Mouse (Mus musculus) limb, embryonic 12.5 days (tissue): ENCODE results near the gene Btk. TPM values are rescaled to one million over a fixed set of nuclear protein-coding genes. Genes with fewer than 3 reads are reported as not detected.
"Not testable (repeated sequence)": the region's sequence is repeated elsewhere in the genome, so short reads cannot be mapped to it uniquely, and the experiment has no call there.

Experiments used
- ATAC-seq: fragments of 200-750 bp; cut with Nextera tagmentation; 2 replicates; pipeline ENCODE4 v1.8.0; 2017; ENCODE audit warnings: low read depth, moderate TSS enrichment; ENCODE audit not compliant: insufficient number of reproducible peaks, insufficient read depth, low FRiP score, low TSS enrichment
- H3K27ac ChIP-seq: fragments of 300-500 bp; sonication (generic); 2 replicates; pipeline ENCODE4 v1.5.1; 2016; ENCODE audit warnings: mild to moderate bottlenecking, moderate library complexity
- H3K27me3 ChIP-seq: fragments of 300-500 bp; sonication (generic); 2 replicates; pipeline ENCODE4 v1.6.1; 2016; ENCODE audit warnings: mild to moderate bottlenecking, moderate library complexity
- H3K36me3 ChIP-seq: fragments of 300-500 bp; sonication (generic); 2 replicates; pipeline ENCODE4 v1.6.1; 2016; ENCODE audit warnings: mild to moderate bottlenecking, moderate library complexity
- H3K4me1 ChIP-seq: fragments of 300-500 bp; sonication (generic); replicated peaks from 2 replicates; pipeline ENCODE4 v1.6.1; 2016
- H3K4me2 ChIP-seq: fragments of 300-500 bp; sonication (generic); 2 replicates; pipeline ENCODE4 v1.6.1; 2016; ENCODE audit warnings: mild to moderate bottlenecking, moderate library complexity
- H3K4me3 ChIP-seq: fragments of 300-500 bp; sonication (generic); replicated peaks from 2 replicates; pipeline ENCODE4 v1.5.1; 2016; ENCODE audit warnings: mild to moderate bottlenecking
- H3K9ac ChIP-seq: fragments of 300-500 bp; sonication (generic); replicated peaks from 2 replicates; pipeline ENCODE4 v1.6.1; 2016; ENCODE audit warnings: mild to moderate bottlenecking, moderate library complexity
- H3K9me3 ChIP-seq: fragments of 300-500 bp; sonication (generic); 2 replicates; pipeline ENCODE4 v1.6.1; 2016; ENCODE audit warnings: mild to moderate bottlenecking, moderate library complexity
- WGBS: fragments of 180-500 bp; shearing (Covaris S2); methylation state at CpG from one replicate; pipeline ENCODE4 v1.1.7; 2016; 5-methylcytosine and 5-hydroxymethylcytosine counted together
- polyA plus RNA-seq: library from polyadenylated mRNA; unstranded; fragments of >200 nt; fragmentation: Nextera tagmentation; extraction: Ambion mirVana; gene quantifications from 2 replicates; pipeline ENCODE4 v1.2.1, GENCODE M21; 2016

The Btk gene
- polyA plus RNA-seq, 1 experiment from 2014 or later: 0.99 TPM

GRCm38 (mm10) chrX:134577896-134578295 is 5.5 kb downstream of the Btk start:
- peaks cover 4% of the 10 kb centered on the region; the same call in 1 of the 2 replicates for H3K27me3 ChIP-seq
- H3K4me3 ChIP-seq: no peak overlapping the region
- H3K9me3 ChIP-seq: no peaks in the 10 kb centered on the region
- no peak overlapping the region for H3K27ac ChIP-seq
- H3K4me1 ChIP-seq: no peaks in the 10 kb centered on the region
- H3K36me3 ChIP-seq: no peaks in the 10 kb centered on the region
- no peak overlapping the region for H3K9ac ChIP-seq
- no peak overlapping the region for H3K4me2 ChIP-seq
- WGBS: 88% methylated on average over 4 of the region's 4 CpGs
- ATAC-seq: no peak

GRCm38 (mm10) chrX:134566536-134567222 is 16.7 kb downstream of the Btk start:
- Histone ChIP-seq H3K27ac (no peak overlapping the region), H3K36me3 (no peaks in the 10 kb centered on the region), H3K9me3 (no peaks in the 10 kb centered on the region), H3K4me3 (no peak overlapping the region), H3K4me1 (no peaks in the 10 kb centered on the region), H3K9ac (no peak overlapping the region), H3K27me3 (no peaks in the 10 kb centered on the region; the same call in 1 of the 2 replicates), H3K4me2 (no peak overlapping the region)
- WGBS: 83% methylated on average over 8 of the region's 8 CpGs
- no peak for ATAC-seq

GRCm38 (mm10) chrX:134564326-134564725 is 19.0 kb downstream of the Btk start:
- H3K4me1 ChIP-seq: no peaks in the 10 kb centered on the region
- 94% methylated on average over 4 of the region's 4 CpGs for WGBS
- H3K27ac ChIP-seq: no peak overlapping the region
- H3K36me3 ChIP-seq: no peaks in the 10 kb centered on the region
- H3K4me3 ChIP-seq: no peak overlapping the region
- no peak overlapping the region for H3K4me2 ChIP-seq
- no peaks in the 10 kb centered on the region for H3K9me3 ChIP-seq
- no peaks in the 10 kb centered on the region for H3K27me3 ChIP-seq
- ATAC-seq: no peak
- H3K9ac ChIP-seq: no peak overlapping the region

GRCm38 (mm10) chrX:134554425-134554824 is 28.9 kb downstream of the Btk start:
- H3K27ac ChIP-seq: no peak overlapping the region
- no peak for ATAC-seq
- H3K36me3 ChIP-seq: no peaks in the 10 kb centered on the region

GRCm38 (mm10) chrX:134553326-134553725 is 30.0 kb downstream of the Btk start:
- H3K27ac ChIP-seq: no peak overlapping the region
- H3K27me3 ChIP-seq: no peaks in the 10 kb centered on the region; the same call in 1 of the 2 replicates
- 85% methylated on average over 4 of the region's 4 CpGs for WGBS
- H3K4me2 ChIP-seq: no peak overlapping the region
- H3K36me3 ChIP-seq: no peaks in the 10 kb centered on the region
- no peak overlapping the region for H3K4me3 ChIP-seq
- H3K4me1 ChIP-seq: no peaks in the 10 kb centered on the region
- no peaks in the 10 kb centered on the region for H3K9me3 ChIP-seq
- no peak for ATAC-seq
- H3K9ac ChIP-seq: no peak overlapping the region

More at GRCm38 (mm10) chrX:134554425-134554824, 28.9 kb downstream of the Btk start:
- H3K4me1 ChIP-seq: no peaks in the 10 kb centered on the region
- H3K27me3 ChIP-seq: no peaks in the 10 kb centered on the region; the same call in 1 of the 2 replicates
- WGBS: 70% methylated on average over 6 of the region's 6 CpGs
- H3K4me3 ChIP-seq: no peak overlapping the region
- H3K9me3 ChIP-seq: no peaks in the 10 kb centered on the region
- H3K4me2 ChIP-seq: no peak overlapping the region
- no peak overlapping the region for H3K9ac ChIP-seq

- Histone ChIP-seq H3K36me3 (no peaks in the 10 kb centered on the region), H3K4me1 (no peaks in the 10 kb centered on the region), H3K9ac (no peak overlapping the region), H3K9me3 (no peaks in the 10 kb centered on the region), H3K27ac (no peak overlapping the region), H3K4me3 (no peak overlapping the region), H3K4me2 (no peak overlapping the region), H3K27me3 (no peaks in the 10 kb centered on the region; the same call in 1 of the 2 replicates)
- no peak for ATAC-seq
- 19% methylated on average over 5 of the region's 5 CpGs for WGBS
Observed at GRCm38 (mm10) chrX:134550903-134551302, 32.5 kb downstream of the Btk start.

GRCm38 (mm10) chrX:134547330-134547729 is 36.0 kb downstream of the Btk start:
- 88% methylated on average over 4 of the region's 4 CpGs for WGBS
- Histone ChIP-seq H3K27ac (no peak overlapping the region), H3K27me3 (no peaks in the 10 kb centered on the region; the same call in 1 of the 2 replicates), H3K4me2 (no peak overlapping the region), H3K9me3 (no peaks in the 10 kb centered on the region), H3K9ac (no peak overlapping the region), H3K4me3 (no peak overlapping the region), H3K4me1 (no peaks in the 10 kb centered on the region), H3K36me3 (no peaks in the 10 kb centered on the region)
- ATAC-seq: no peak

- Histone ChIP-seq H3K4me3 (peak overlapping the region; percentile 53), H3K9ac (peak overlapping the region; percentile 56), H3K4me1 (no peaks in the 10 kb centered on the region), H3K27me3 (no peaks in the 10 kb centered on the region), H3K36me3 (no peaks in the 10 kb centered on the region), H3K4me2 (peak overlapping the region; percentile 48), H3K27ac (peak overlapping the region; percentile 79; the same call in 1 of the 2 replicates), H3K9me3 (no peaks in the 10 kb centered on the region)
- 16% methylated on average over 6 of the region's 6 CpGs for WGBS
- no peak for ATAC-seq
Observed at GRCm38 (mm10) chrX:134541955-134542308, 41.4 kb downstream of the Btk start.

- peak within 1 kb of the TSS; percentile 53 for H3K4me3 ChIP-seq
- H3K9me3 ChIP-seq: no peaks in the 10 kb centered on the region
- no peaks in the 10 kb centered on the region for H3K36me3 ChIP-seq
- H3K27ac ChIP-seq: peak within 1 kb of the TSS; percentile 79; the same call in 1 of the 2 replicates
- ATAC-seq: peak; percentile 85
- no peaks in the 10 kb centered on the region for H3K27me3 ChIP-seq
- H3K4me2 ChIP-seq: peak within 1 kb of the TSS; percentile 57
- peak within 1 kb of the TSS; percentile 63 for H3K9ac ChIP-seq
- no peaks in the 10 kb centered on the region for H3K4me1 ChIP-seq
- 13% methylated on average over 47 of the region's 61 CpGs for WGBS
Observed at GRCm38 (mm10) chrX:134541145-134541954, 42.0 kb downstream of the Btk start, which contains the start of gene Timm8a1. Timm8a1 (minus strand) TSS chrX:134541865.

- no peak for ATAC-seq
- 30% methylated on average over 12 of the region's 12 CpGs for WGBS
- peak overlapping the region; percentile 2; the same call in 1 of the 2 replicates for H3K27ac ChIP-seq
Observed at GRCm38 (mm10) chrX:134540414-134541135, 42.8 kb downstream of the Btk start.

GRCm38 (mm10) chrX:134539795-134540194 is 43.6 kb downstream of the Btk start:
- H3K27ac ChIP-seq, H3K27me3 ChIP-seq, H3K4me3 ChIP-seq, H3K9ac ChIP-seq, H3K36me3 ChIP-seq, H3K9me3 ChIP-seq, ATAC-seq, H3K4me1 ChIP-seq: not testable (repeated sequence)
- WGBS: 83% methylated on average over 10 of the region's 10 CpGs
- H3K4me2 ChIP-seq: peak overlapping the region; percentile 57; the same call in 1 of the 2 replicates

More at GRCm38 (mm10) chrX:134540414-134541135, 42.8 kb downstream of the Btk start:
- H3K9ac ChIP-seq: peak overlapping the region; percentile 63
- no peaks in the 10 kb centered on the region for H3K36me3 ChIP-seq
- H3K4me2 ChIP-seq: peak overlapping the region; percentile 57
- no peaks in the 10 kb centered on the region for H3K27me3 ChIP-seq
- H3K4me1 ChIP-seq: no peaks in the 10 kb centered on the region
- no peaks in the 10 kb centered on the region for H3K9me3 ChIP-seq
- peak overlapping the region; percentile 53 for H3K4me3 ChIP-seq
